Mouse (Mus musculus) embryonic fibroblast, embryonic 13.5 days (primary cell): ENCODE results near the gene Sypl2.

Source experiments
- CTCF ChIP-seq: IDR thresholded peaks from 2 replicates; pipeline ENCODE4 v1.5.1; 2011; ENCODE audit warnings: mild to moderate bottlenecking, control low read depth, low read length, moderate library complexity, borderline replicate concordance; ENCODE audit not compliant: insufficient read depth
- POLR2A ChIP-seq: IDR thresholded peaks from 2 replicates; pipeline ENCODE4 v1.6.1; 2011; ENCODE audit warnings: low read depth, mild to moderate bottlenecking, control low read depth, low read length, moderate library complexity

DNA sequence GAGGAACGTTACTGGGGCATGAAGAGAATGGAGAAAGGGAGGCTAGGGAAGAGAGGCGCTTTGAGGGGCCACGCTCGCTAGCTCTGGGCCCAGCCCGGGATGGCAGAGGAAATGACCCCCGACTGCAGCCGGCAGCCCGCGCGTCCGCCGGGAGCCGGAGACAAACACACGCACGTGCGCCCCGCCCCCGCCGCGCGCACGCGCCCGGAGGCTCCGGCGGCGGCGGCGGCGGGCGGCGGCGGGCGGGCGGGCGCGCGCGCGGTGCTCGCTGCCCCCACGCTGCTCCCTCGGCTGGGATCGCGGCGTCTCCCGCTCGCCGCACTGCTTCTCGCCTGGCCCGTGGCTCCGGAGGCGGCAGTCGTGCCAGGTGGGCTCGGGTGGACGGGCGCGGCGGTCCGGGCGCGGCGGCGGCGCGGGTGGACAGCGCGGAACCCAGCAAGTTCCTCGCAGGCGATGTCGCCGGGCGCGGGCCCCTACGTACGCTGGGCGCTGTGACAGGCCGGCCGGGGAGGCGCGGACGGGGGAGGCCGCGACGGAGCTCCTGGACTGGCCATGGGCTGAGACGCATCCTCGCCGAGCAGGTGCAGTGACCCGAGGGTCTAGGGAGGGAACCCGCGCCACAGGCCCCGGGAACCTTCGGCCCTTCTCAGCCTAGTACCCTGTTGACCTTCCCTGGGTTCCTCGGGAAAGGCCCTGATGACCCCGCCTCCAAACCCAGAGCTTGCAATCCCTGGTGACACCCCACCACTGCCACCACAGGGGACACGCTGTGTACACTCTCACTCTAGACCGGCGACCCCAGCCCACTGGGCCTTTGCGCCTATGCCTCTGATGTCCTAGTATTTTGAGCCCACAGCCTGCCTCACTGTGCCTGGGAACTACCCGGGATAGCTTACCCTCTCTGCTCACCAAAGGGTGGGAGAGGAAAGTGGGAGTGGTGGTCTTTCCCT, 40.1 kb downstream of the Sypl2 start, which contains the start of gene Amigo1:
- TF ChIP-seq POLR2A (peak; percentile 35; the same call in 1 of the 2 replicates), CTCF (no peak)
